Mouse (Mus musculus): Measurements from ENCODE around the gene Aicda.

The Aicda gene

DNA sequence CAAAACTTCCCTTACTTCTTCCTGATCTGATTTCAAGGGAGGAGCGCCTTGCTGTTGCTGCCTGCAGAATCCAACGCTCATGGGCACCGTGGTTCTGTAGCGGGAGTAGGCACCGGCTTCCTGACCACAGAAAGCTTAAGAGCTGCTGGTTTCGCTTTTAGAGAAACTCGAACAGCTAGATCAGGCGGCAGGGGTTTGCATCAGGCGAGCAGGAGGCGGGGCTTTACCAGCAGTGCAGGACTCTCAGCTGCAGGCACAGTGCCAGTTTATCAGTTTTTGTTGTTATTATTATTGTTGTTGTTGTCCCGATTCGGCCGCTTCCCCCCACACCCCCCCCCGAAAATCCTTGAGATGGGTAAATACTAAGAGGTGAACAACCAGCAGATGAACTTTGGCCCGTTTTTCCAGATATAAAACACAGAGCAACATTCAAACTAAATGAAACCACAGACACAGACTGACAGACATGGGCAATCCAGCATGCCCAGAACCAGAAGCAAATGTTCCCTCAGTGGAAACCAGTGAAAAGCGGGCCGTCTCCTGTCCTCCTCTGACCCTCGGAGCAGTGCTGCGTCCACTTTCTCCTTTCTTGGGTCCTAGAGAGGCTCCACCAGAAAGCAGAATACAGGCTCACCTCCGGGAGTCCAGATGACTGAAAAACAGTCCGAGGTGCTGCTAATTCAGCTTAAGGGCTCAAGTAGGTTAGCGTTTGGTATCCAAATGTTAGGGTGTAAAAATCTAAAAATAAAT lies 48.8 kb downstream of the Aicda start, which contains the start of gene Apobec1:
Apobec1 (minus strand) TSS at position 203 of the 750 bp plus-strand sequence.
- DNase-seq: peak; percentile 78 to 82

DNA sequence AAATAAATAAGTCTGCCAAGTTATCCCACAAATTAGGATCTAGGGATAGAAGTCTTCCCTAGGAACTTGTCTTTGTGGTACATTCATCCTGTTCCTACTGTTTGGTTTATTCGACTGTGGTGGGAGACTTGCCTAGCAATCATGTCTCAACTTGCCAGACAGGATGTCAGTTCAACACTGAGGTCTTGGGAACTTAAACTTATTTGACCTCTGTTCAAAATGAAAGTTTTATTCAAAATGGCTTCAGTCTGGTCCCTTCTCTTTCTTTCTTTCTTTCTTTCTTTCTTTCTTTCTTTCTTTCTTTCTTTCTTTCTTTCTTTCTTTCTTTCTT lies 49.4 kb downstream of the Aicda start:
- DNase-seq: no peak

DNA sequence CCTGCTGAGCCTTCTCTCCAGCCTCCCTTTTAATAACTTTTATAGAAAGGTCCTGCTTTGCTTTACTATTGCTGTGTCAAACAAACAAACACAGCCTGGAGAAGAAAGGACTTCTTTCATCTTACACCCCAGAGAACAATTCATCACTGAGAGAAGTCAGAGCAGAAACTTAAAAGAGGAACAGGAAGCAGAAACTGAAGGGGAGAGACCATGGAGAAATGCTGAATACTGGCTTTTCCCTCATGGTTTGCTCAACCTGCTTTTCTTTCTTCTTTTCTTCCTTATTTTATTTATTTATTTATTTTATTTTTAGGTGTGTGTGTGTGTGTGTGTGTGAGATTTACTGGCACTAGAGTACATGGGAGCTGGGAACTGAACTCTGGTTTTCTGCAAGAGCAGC lies 50.7 kb downstream of the Aicda start:
- DNase-seq: no peak

DNA sequence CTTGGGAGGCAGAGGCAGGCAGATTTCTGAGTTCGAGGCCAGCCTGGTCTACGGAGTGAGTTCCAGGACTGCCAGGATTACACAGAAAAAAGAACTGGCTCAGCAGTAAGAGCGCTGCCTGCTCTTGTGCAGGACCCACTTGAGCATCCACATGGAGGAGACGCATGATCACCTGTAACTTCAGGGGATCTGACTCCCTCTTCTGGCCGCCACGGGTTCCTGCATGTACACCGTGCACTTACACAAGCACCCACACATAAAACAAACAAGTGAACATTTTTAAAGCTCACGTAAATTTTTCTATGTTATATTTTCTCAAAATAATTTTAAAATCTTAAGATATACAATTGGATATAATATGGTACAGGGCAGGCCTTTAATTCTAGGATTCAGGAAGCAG lies 51.9 kb downstream of the Aicda start:
- no peak for DNase-seq

DNA sequence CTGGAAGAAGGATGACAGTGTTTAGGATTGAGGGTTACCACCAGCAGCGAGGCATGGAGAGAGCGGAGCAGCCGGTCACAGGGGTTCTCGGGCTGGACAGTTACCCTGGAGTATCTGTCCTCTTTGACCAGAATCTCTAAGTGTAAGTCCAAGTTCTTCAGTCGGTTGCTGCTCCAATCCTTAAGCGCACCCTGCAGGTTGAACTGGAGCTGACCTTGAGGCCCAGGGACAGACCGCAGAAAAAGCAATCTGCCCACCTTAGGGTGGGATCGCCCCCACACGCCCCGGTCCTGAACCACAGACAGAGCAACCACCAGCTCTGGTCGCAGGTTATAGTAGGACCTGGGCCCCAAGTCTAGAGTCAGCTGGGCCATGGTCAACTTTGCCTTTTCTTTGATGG lies 53.1 kb downstream of the Aicda start:
- no peak for DNase-seq

DNA sequence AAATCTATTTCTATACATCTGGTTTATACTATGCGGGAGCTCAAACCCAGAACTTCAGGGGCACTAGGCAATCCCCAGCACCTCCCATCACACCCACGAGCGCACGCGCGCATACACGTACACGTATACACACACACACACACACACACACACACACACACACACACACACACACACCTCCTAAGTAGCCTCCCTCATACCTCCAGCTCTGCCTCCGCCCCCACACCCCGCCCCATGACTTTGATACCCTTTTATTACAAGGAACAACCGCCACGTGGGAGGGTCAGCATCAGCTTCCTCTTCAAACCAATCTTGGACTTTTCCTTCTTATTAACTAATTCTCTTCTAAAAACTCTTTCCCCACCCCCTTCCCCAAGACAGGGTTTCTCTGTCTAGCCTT lies 54.1 kb downstream of the Aicda start:
- DNase-seq: no peak

DNA sequence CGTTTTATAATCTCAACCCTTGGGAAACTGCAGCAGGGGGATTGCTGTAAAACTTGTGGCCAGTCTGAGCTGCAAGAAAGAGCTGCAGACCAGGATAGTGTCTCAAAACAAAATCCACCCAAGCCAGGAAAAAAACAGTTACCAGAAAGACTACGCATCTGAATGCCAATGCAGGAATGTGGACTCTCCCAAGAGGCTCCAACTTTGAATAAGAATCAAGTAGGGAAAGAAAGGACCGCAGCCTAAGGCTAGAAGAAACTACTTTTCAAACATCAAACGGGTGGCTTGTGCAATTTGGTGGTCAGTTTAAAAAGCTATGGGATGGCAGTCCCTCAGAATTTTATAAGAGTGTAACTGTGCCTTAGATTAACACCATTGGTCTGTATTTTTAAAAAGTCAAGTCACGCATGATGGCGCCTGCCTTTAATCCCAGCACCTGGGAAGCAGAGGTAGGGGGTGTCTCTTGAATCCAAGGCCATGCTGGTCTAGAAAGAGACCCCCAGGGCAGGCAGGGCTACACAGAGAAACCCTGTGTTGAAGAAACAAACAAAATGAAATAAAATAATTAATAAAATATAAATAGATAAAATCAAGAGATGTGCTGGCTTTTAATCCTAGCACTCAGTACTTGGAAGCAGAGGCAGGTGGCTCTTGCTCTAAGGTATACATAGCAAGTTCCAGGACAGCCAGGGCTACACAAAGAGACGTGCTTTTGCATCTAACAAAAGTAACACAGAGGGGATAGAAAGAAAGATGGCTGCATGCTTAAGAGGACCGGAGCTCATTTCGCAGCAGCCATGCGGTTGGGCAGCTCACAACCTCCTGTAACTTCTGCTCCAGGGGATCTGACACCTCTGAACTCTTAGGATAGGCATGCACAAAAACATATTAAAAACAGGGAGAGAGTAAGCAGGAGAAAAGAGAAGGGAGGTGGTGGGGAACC lies 55.1 kb downstream of the Aicda start:
- no peak for DNase-seq

DNA sequence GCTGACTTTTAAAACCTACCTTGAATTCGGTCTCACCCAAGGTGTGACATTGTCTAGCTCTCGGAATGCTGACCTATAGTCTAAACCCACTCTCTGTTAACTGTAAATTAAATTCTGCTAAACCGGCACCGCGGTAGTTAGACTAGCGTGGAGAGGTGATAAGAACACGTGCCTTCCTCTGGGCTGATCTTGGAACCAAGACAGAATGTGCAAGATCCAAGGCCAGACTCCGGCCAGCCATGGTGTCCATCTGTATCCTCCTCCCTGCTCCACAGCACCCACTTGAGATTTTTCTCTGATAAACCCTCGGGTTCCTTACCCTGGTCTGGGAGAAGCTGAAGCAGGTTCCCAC lies 55.8 kb downstream of the Aicda start:
- no peak for DNase-seq

DNA sequence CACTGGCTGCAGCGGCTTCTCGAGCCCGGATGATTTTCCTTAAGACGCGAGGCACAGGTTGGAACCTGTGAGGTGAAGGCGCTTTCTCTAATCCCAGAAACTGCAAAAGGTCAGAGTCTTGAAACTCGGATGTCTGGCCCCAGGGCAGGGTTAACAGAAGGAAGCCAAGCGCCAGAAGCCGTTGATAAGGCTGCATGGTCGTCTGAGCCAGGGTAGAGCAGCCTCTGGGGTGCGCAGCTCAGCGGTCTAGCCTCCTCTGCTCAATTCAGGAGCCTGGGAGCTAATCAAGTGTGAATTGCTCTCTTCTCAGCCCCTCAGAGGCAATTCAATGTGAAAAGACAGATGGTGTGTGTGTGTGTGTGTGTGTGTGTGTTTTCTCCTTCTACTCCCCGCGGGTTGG lies 56.2 kb downstream of the Aicda start, which contains the start of gene Gdf3:
Gdf3 (minus strand) TSS at position 317 of the 400 bp plus-strand sequence.
- DNase-seq: no peak

DNA sequence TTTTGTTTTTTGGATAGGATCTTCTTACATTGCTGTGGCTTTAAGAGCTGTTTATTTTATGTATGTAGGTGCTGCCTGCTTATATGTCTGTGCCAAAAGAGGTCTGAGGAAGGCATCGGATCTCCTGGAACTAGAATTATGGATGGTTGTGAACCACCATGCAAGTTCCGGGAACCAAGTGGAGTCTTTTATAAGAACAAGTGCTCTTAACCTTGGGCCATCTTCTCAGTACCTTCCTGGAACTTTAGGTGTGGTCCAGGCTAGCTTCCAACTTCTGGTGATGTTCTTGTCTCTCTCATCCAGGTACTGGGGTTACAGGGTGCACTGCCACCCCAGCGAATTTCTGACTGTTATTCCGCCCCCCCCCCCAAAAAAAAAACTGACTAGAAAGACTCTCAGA lies 58.8 kb downstream of the Aicda start:
- DNase-seq: no peak

Measured in kidney, adult 8-10 months (tissue).